Mouse (Mus musculus): ENCODE data around the gene Etv6.

- no peak for TF ChIP-seq CTCF (conservative IDR thresholded peaks at IDR 0.05; ENCODE audit: insufficient read depth, insufficient read length, low read depth, low read length)
- TF ChIP-seq POLR2A (IDR thresholded peaks at IDR 0.05; ENCODE audit: low read depth, low read length) = no peak
Observed at GRCm38 (mm10) chr6:134157533-134158115, 122.1 kb downstream of the Etv6 start.

All from kidney, adult 2 months (tissue).